Mouse (Mus musculus) heart, embryonic 12.5 days (tissue): ENCODE measurements around the gene Golm1. TPM values are rescaled to one million over a fixed set of nuclear protein-coding genes. Genes with fewer than 3 reads are reported as not detected.

Experiments used
- ATAC-seq: fragments of 200-750 bp; cut with Nextera tagmentation; 2 replicates; pipeline ENCODE4 v1.8.0; 2017; ENCODE audit warnings: moderate TSS enrichment, moderate library complexity; ENCODE audit not compliant: insufficient number of reproducible peaks, low FRiP score
- H3K27ac ChIP-seq: fragments of 300-500 bp; sonication (generic); 2 replicates; pipeline ENCODE4 v1.5.1; 2016; ENCODE audit warnings: mild to moderate bottlenecking, moderate library complexity; ENCODE audit not compliant: poor library complexity, severe bottlenecking
- H3K27me3 ChIP-seq: fragments of 300-500 bp; sonication (generic); replicated peaks from 2 replicates; pipeline ENCODE4 v1.6.1; 2016; ENCODE audit warnings: mild to moderate bottlenecking, moderate library complexity
- H3K36me3 ChIP-seq: fragments of 300-500 bp; sonication (generic); 2 replicates; pipeline ENCODE4 v1.6.1; 2016; ENCODE audit warnings: mild to moderate bottlenecking, moderate library complexity
- H3K4me1 ChIP-seq: fragments of 300-500 bp; sonication (generic); replicated peaks from 2 replicates; pipeline ENCODE4 v1.6.1; 2016; ENCODE audit warnings: mild to moderate bottlenecking
- H3K4me2 ChIP-seq: fragments of 300-500 bp; sonication (generic); 2 replicates; pipeline ENCODE4 v1.6.1; 2016; ENCODE audit warnings: mild to moderate bottlenecking, moderate library complexity
- H3K4me3 ChIP-seq: fragments of 300-500 bp; sonication (generic); 2 replicates; pipeline ENCODE4 v1.5.1; 2016; ENCODE audit warnings: mild to moderate bottlenecking
- H3K9ac ChIP-seq: fragments of 300-500 bp; sonication (generic); 2 replicates; pipeline ENCODE4 v1.6.1; 2016; ENCODE audit warnings: mild to moderate bottlenecking, moderate library complexity
- H3K9me3 ChIP-seq: fragments of 300-500 bp; sonication (generic); replicated peaks from 2 replicates; pipeline ENCODE4 v1.6.1; 2016; ENCODE audit warnings: mild to moderate bottlenecking, moderate library complexity
- WGBS: fragments of 180-500 bp; shearing (Covaris S2); methylation state at CpG from one replicate; pipeline ENCODE4 v1.1.7; 2016; 5-methylcytosine and 5-hydroxymethylcytosine counted together
- polyA plus RNA-seq: library from polyadenylated mRNA; unstranded; fragments of >200 nt; fragmentation: Nextera tagmentation; extraction: Ambion mirVana; gene quantifications from 2 replicates; pipeline ENCODE4 v1.2.1, GENCODE M21; 2016

Golm1 gene
- polyA plus RNA-seq, 1 experiment from 2014 or later = 67.6 TPM

- 0 out of 2 replicates have a peak overlapping the region, but pooled peaks have one; percentile 13 for H3K27ac ChIP-seq
- H3K36me3 ChIP-seq = peaks cover 23% of the 10 kb centered on the region
- ATAC-seq = no peak
- no peak overlapping the region for H3K4me2 ChIP-seq
- H3K4me1 ChIP-seq = peaks cover 45% of the 10 kb centered on the region
- 79% methylated on average over 6 of the region's 6 CpGs for WGBS
- H3K4me3 ChIP-seq = no peak overlapping the region
- no peak overlapping the region for H3K9ac ChIP-seq
- H3K9me3 ChIP-seq = no peaks in the 10 kb centered on the region
- no peaks in the 10 kb centered on the region for H3K27me3 ChIP-seq
Measured at GRCm38 (mm10) chr13:59647484-59647883, 28.1 kb downstream of the Golm1 start.

- no peak for ATAC-seq
- H3K9ac ChIP-seq = 0 out of 2 replicates have a peak overlapping the region, but pooled peaks have one; percentile 1
- 55% methylated on average over 11 of the region's 11 CpGs for WGBS
Measured at GRCm38 (mm10) chr13:59646674-59647244, 28.9 kb downstream of the Golm1 start.

GRCm38 (mm10) chr13:59645491-59645890 is 30.1 kb downstream of the Golm1 start:
- WGBS = 68% methylated on average over 3 of the region's 3 CpGs
- Histone ChIP-seq H3K36me3 (peaks cover 25% of the 10 kb centered on the region), H3K9me3 (no peaks in the 10 kb centered on the region), H3K9ac (no peak overlapping the region), H3K27me3 (no peaks in the 10 kb centered on the region), H3K4me3 (no peak overlapping the region), H3K27ac (peak overlapping the region; percentile 32; the same call in 1 of the 2 replicates), H3K4me1 (peaks cover 52% of the 10 kb centered on the region), H3K4me2 (no peak overlapping the region)
- peak; percentile 33; the same call in 1 of the 2 replicates for ATAC-seq

More at GRCm38 (mm10) chr13:59646674-59647244, 28.9 kb downstream of the Golm1 start:
- Histone ChIP-seq H3K4me2 (no peak overlapping the region), H3K4me3 (no peak overlapping the region), H3K36me3 (peaks cover 26% of the 10 kb centered on the region), H3K27me3 (no peaks in the 10 kb centered on the region), H3K4me1 (peaks cover 42% of the 10 kb centered on the region), H3K9me3 (no peaks in the 10 kb centered on the region), H3K27ac (no peak overlapping the region)

- Histone ChIP-seq H3K9ac (no peak overlapping the region), H3K27ac (no peak overlapping the region), H3K9me3 (no peaks in the 10 kb centered on the region), H3K36me3 (peaks cover 17% of the 10 kb centered on the region; the same call in 1 of the 2 replicates), H3K4me3 (no peak overlapping the region), H3K4me1 (peaks cover 56% of the 10 kb centered on the region), H3K27me3 (no peaks in the 10 kb centered on the region), H3K4me2 (no peak overlapping the region)
- ATAC-seq = no peak
- 44% methylated on average over 2 of the region's 2 CpGs for WGBS
Measured at GRCm38 (mm10) chr13:59642818-59643217, 32.8 kb downstream of the Golm1 start.

- WGBS = 83% methylated on average over 6 of the region's 6 CpGs
- H3K36me3 ChIP-seq = peaks cover 44% of the 10 kb centered on the region
- H3K27me3 ChIP-seq = no peaks in the 10 kb centered on the region
- no peak overlapping the region for H3K4me3 ChIP-seq
- H3K4me2 ChIP-seq = no peak overlapping the region
- no peak overlapping the region for H3K9ac ChIP-seq
- H3K27ac ChIP-seq = no peak overlapping the region
- H3K4me1 ChIP-seq = peaks cover 30% of the 10 kb centered on the region
- H3K9me3 ChIP-seq = no peaks in the 10 kb centered on the region
- no peak for ATAC-seq
Measured at GRCm38 (mm10) chr13:59640178-59640440, 35.5 kb downstream of the Golm1 start.

GRCm38 (mm10) chr13:59639368-59640177 is 36.0 kb downstream of the Golm1 start:
- peaks cover 27% of the 10 kb centered on the region for H3K4me1 ChIP-seq
- WGBS = 65% methylated on average over 16 of the region's 16 CpGs
- H3K9me3 ChIP-seq = no peaks in the 10 kb centered on the region
- H3K4me2 ChIP-seq = no peak overlapping the region
- H3K27ac ChIP-seq = no peak overlapping the region
- H3K27me3 ChIP-seq = no peaks in the 10 kb centered on the region
- no peak; the same call in 1 of the 2 replicates for ATAC-seq
- peaks cover 45% of the 10 kb centered on the region for H3K36me3 ChIP-seq
- no peak overlapping the region for H3K9ac ChIP-seq
- no peak overlapping the region for H3K4me3 ChIP-seq

GRCm38 (mm10) chr13:59637800-59638199 is 37.8 kb downstream of the Golm1 start:
- ATAC-seq = no peak

GRCm38 (mm10) chr13:59634637-59635036 is 41.0 kb downstream of the Golm1 start:
- Histone ChIP-seq H3K4me3 (no peak overlapping the region), H3K9me3 (no peaks in the 10 kb centered on the region), H3K4me1 (peaks cover 9% of the 10 kb centered on the region), H3K27me3 (no peaks in the 10 kb centered on the region), H3K9ac (no peak overlapping the region), H3K27ac (no peak overlapping the region), H3K36me3 (peaks cover 86% of the 10 kb centered on the region), H3K4me2 (no peak overlapping the region)
- no peak for ATAC-seq
- 69% methylated on average over 5 of the region's 5 CpGs for WGBS

More at GRCm38 (mm10) chr13:59637800-59638199, 37.8 kb downstream of the Golm1 start:
- Histone ChIP-seq H3K36me3 (peaks cover 62% of the 10 kb centered on the region), H3K4me2 (no peak overlapping the region), H3K27ac (no peak overlapping the region), H3K27me3 (no peaks in the 10 kb centered on the region), H3K4me1 (peaks cover 27% of the 10 kb centered on the region), H3K4me3 (no peak overlapping the region), H3K9ac (no peak overlapping the region), H3K9me3 (no peaks in the 10 kb centered on the region)
- 92% methylated on average over 7 of the region's 7 CpGs for WGBS

- Histone ChIP-seq H3K4me2 (no peak overlapping the region), H3K27ac (peak overlapping the region; percentile 60; the same call in 1 of the 2 replicates), H3K9me3 (no peaks in the 10 kb centered on the region), H3K36me3 (peaks cover 65% of the 10 kb centered on the region), H3K4me3 (no peak overlapping the region), H3K9ac (no peak overlapping the region), H3K4me1 (peaks cover 18% of the 10 kb centered on the region), H3K27me3 (no peaks in the 10 kb centered on the region)
- WGBS = 72% methylated on average over 7 of the region's 7 CpGs
- no peak for ATAC-seq
Measured at GRCm38 (mm10) chr13:59626739-59627138, 48.9 kb downstream of the Golm1 start.

- Histone ChIP-seq H3K36me3 (peaks cover 63% of the 10 kb centered on the region), H3K4me2 (no peak overlapping the region), H3K9ac (no peak overlapping the region), H3K27me3 (no peaks in the 10 kb centered on the region), H3K27ac (peak overlapping the region; percentile 81), H3K4me1 (peaks cover 18% of the 10 kb centered on the region), H3K9me3 (no peaks in the 10 kb centered on the region), H3K4me3 (no peak overlapping the region)
- 33% methylated on average over 5 of the region's 5 CpGs for WGBS
- peak; percentile 73 for ATAC-seq
Measured at GRCm38 (mm10) chr13:59624903-59625302, 50.7 kb downstream of the Golm1 start.

GRCm38 (mm10) chr13:59624389-59624788 is 51.2 kb downstream of the Golm1 start:
- Histone ChIP-seq H3K36me3 (peaks cover 60% of the 10 kb centered on the region), H3K4me1 (peaks cover 18% of the 10 kb centered on the region), H3K9ac (no peak overlapping the region), H3K27me3 (no peaks in the 10 kb centered on the region), H3K4me2 (no peak overlapping the region), H3K27ac (peak overlapping the region; percentile 75), H3K4me3 (no peak overlapping the region), H3K9me3 (no peaks in the 10 kb centered on the region)
- ATAC-seq = no peak
- WGBS = 43% methylated on average over 3 of the region's 3 CpGs
